24 mouse cellular contexts compared by ENCODE assay signal in genomic region chr17:81256106-81256505, GRCm38 (mm10).
"Had no signal": no experiment of that assay in that cellular context is flagged by ENCODE, and none has a peak within 500 bp of the region (broad histone marks: within the 10 kb centered on the region; RNA-seq: fewer than 3 reads in every experiment).

No protein-coding gene starts in this region.

- H3K27ac ChIP-seq: heart, embryonic 10.5 days; hindbrain, embryonic 13.5 days; intestine, embryonic 15.5 days; layer of hippocampus, adult 2 months; left cerebral cortex, adult 2 months; limb, embryonic 13.5 days; limb, embryonic 15.5 days; liver, embryonic 12.5 days; liver, embryonic 14.5 days had no signal

- ATAC-seq: hindbrain, embryonic 16.5 days; inflammation-experienced regulatory T-cells, adult 6 months; intestine, embryonic 15.5 days; intestine, postnatal 0 days; liver, embryonic 12.5 days had no signal

- H3K4me2 ChIP-seq: heart, embryonic 12.5 days; hindbrain, embryonic 13.5 days; intestine, embryonic 15.5 days; limb, embryonic 13.5 days; limb, embryonic 15.5 days; liver, embryonic 12.5 days had no signal

- H3K4me1 ChIP-seq: heart, embryonic 10.5 days; heart, embryonic 12.5 days; hindbrain, embryonic 13.5 days; intestine, embryonic 15.5 days; limb, embryonic 13.5 days; limb, embryonic 15.5 days; liver, embryonic 12.5 days had no signal

- H3K27me3 ChIP-seq: heart, embryonic 12.5 days; hindbrain, embryonic 13.5 days; intestine, embryonic 15.5 days; limb, embryonic 13.5 days; limb, embryonic 15.5 days; liver, embryonic 12.5 days had no signal

- H3K9ac ChIP-seq: heart, embryonic 12.5 days; hindbrain, embryonic 13.5 days; intestine, embryonic 15.5 days; limb, embryonic 13.5 days; limb, embryonic 15.5 days; liver, embryonic 12.5 days; liver, embryonic 14.5 days had no signal

- DNase-seq: gastrocnemius, postnatal 14 days; gastrocnemius, postnatal 36 days; heart, adult 18-20 months; heart, postnatal 10 days; heart, postnatal 36 days; kidney, adult 18-20 months; kidney, adult 8-10 months; kidney, postnatal 10 days; kidney, postnatal 25 days; kidney, postnatal 4 days; left cerebral cortex, postnatal 4 days had no signal

- H3K4me3 ChIP-seq: heart, embryonic 10.5 days; heart, embryonic 12.5 days; hindbrain, embryonic 13.5 days; intestine, embryonic 15.5 days; layer of hippocampus, adult 2 months; left cerebral cortex, adult 2 months; limb, embryonic 13.5 days; limb, embryonic 15.5 days; liver, embryonic 12.5 days had no signal

- H3K9me3 ChIP-seq: heart, embryonic 10.5 days; heart, embryonic 12.5 days; hindbrain, embryonic 13.5 days; intestine, embryonic 15.5 days; limb, embryonic 13.5 days; limb, embryonic 15.5 days; liver, embryonic 12.5 days had no signal

- H3K36me3 ChIP-seq: heart, embryonic 10.5 days; heart, embryonic 12.5 days; hindbrain, embryonic 13.5 days; intestine, embryonic 15.5 days; limb, embryonic 13.5 days; limb, embryonic 15.5 days; liver, embryonic 12.5 days had no signal
